Mouse (Mus musculus): Measurements from ENCODE around the gene Rab3gap2.

GRCm38 (mm10) chr1:185268675-185269074, 64.8 kb downstream of the Rab3gap2 start:
- TF ChIP-seq HCFC1 (IDR thresholded peaks at IDR 0.05; ENCODE audit: borderline replicate concordance, insufficient read depth, low read length) = no peak
- no peak for TF ChIP-seq MAFK (IDR thresholded peaks at IDR 0.05; ENCODE audit: insufficient read depth, low read depth, low read length)
- no peak for TF ChIP-seq ZNF384 (IDR thresholded peaks at IDR 0.05; ENCODE audit: low read depth, low read length)
- no peak for TF ChIP-seq CHD2 (IDR thresholded peaks at IDR 0.05; ENCODE audit: low read depth, low read length)

Measured in ES-E14 (cell line).